Mouse (Mus musculus) heart, embryonic 11.5 days (tissue): ENCODE measurements around the gene Gm7138. TPM values are rescaled to one million over a fixed set of nuclear protein-coding genes. Genes with fewer than 3 reads are reported as not detected.
"Not testable (repeated sequence)": the region's sequence is repeated elsewhere in the genome, so short reads cannot be mapped to it uniquely, and the experiment has no call there.

Source experiments
- ATAC-seq: fragments of 200-750 bp; cut with Nextera tagmentation; replicated peaks from 2 replicates; pipeline ENCODE4 v1.8.0; 2017; ENCODE audit warnings: moderate library complexity; ENCODE audit not compliant: insufficient number of reproducible peaks, low FRiP score, low TSS enrichment
- H3K27ac ChIP-seq: fragments of 300-500 bp; sonication (generic); 2 replicates; pipeline ENCODE4 v1.5.1; 2014; ENCODE audit warnings: mild to moderate bottlenecking, low read depth, low read length
- H3K27me3 ChIP-seq: fragments of 300-500 bp; sonication (generic); 2 replicates; pipeline ENCODE4 v1.6.1; 2014; ENCODE audit warnings: mild to moderate bottlenecking, low read length, mixed read lengths; ENCODE audit not compliant: control insufficient read depth, insufficient read depth
- H3K36me3 ChIP-seq: fragments of 300-500 bp; sonication (generic); 2 replicates; pipeline ENCODE4 v1.6.1; 2014; ENCODE audit warnings: mild to moderate bottlenecking, low read length, moderate library complexity, mixed read lengths; ENCODE audit not compliant: control insufficient read depth, insufficient read depth
- H3K4me1 ChIP-seq: fragments of 300-500 bp; sonication (generic); 2 replicates; pipeline ENCODE4 v1.6.1; 2014; ENCODE audit warnings: low read length; ENCODE audit not compliant: control insufficient read depth, insufficient read depth
- H3K4me2 ChIP-seq: fragments of 300-500 bp; sonication (generic); 2 replicates; pipeline ENCODE4 v1.6.1; 2014; ENCODE audit warnings: mild to moderate bottlenecking, moderate library complexity
- H3K4me3 ChIP-seq: fragments of 300-500 bp; sonication (generic); 2 replicates; pipeline ENCODE4 v1.5.1; 2014; ENCODE audit warnings: low read depth, low read length
- H3K9ac ChIP-seq: fragments of 300-500 bp; sonication (generic); 2 replicates; pipeline ENCODE4 v1.6.1; 2014; ENCODE audit warnings: mild to moderate bottlenecking, low read depth, low read length, moderate library complexity
- H3K9me3 ChIP-seq: fragments of 300-500 bp; sonication (generic); replicated peaks from 2 replicates; pipeline ENCODE4 v1.6.1; 2016; ENCODE audit warnings: low read length; ENCODE audit not compliant: control insufficient read depth
- WGBS: fragments of 180-500 bp; shearing (Covaris S2); extraction: QIAGEN DNeasy Blood & Tissue Kit; methylation state at CpG from one replicate; pipeline ENCODE4 v1.1.7; 2014; ENCODE audit not compliant: insufficient replicate concordance; 5-methylcytosine and 5-hydroxymethylcytosine counted together
- polyA plus RNA-seq: library from polyadenylated mRNA; unstranded; fragments of >200 nt; fragmentation: Nextera tagmentation; extraction: Ambion mirVana; gene quantifications from 2 replicates; pipeline ENCODE4 v1.2.1, GENCODE M21; 2014

Gm7138 gene
- polyA plus RNA-seq, 1 experiment from 2014 or later = not detected

DNA sequence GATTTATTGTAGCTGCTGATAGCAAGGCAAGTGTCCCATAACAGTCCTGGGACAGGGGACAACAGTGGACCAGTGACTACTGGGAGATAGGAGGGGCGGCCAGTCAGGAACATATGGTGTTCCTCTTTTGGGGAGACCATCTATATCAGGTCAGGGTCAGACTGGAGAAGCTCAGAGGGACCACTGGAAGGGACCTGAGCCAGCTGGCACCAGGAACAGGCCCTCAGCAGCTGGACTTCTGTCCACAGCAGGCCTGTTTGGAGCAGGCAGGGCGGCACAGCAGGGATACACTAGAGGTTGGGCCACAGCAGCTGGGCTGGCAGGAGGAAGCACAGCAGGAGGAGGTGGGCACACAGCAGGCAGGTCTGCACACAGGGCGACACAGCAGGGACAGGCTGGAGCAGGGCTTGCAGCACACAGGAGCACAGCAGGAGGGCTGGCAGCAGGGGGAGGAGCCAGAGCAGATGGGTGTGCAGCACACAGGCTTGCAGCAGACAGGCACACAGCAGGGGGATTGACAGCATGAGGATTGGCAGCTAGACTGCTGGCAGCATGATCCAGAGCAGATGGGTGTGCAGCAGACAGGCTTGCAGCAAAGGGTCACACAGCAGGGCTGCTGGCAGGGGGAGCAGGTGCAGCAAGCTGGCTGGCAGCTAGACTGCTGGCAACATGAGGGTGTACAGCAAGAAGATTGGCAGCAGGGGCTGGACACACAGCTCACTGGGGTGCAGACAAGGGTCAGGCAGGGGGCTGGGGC is 21.6 kb upstream of the Gm7138 start:
- H3K4me3 ChIP-seq, H3K4me2 ChIP-seq, H3K9me3 ChIP-seq, H3K27me3 ChIP-seq, H3K27ac ChIP-seq, H3K36me3 ChIP-seq, H3K9ac ChIP-seq, ATAC-seq: not testable (repeated sequence)
- WGBS = 24% methylated on average over 3 of the region's 3 CpGs
- H3K4me1 ChIP-seq = peaks cover 10% of the 10 kb centered on the region

DNA sequence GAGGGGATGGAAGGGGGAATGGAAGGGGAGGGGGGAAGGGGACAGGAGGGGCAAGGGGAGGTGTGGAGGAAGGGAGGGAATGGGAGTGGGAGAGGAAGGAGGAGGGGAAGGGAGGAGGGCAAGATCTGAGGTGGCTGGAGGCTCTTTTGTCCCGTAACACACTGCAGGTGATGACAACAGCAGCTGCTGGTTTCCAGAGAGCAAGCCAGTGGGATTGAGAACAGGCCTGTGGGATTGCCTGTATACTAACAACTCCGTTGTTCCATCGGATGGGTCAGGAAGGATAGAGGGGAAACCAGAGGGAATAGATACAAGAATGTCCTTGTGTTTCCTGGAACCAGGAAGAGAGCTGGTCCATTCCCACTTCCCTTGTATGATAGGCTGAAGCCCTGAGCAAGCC is 20.9 kb upstream of the Gm7138 start:
- WGBS = 9% methylated on average over 3 of the region's 3 CpGs
- Histone ChIP-seq H3K36me3 (no peaks in the 10 kb centered on the region), H3K27me3 (no peaks in the 10 kb centered on the region), H3K9ac (no peak overlapping the region), H3K27ac (no peak overlapping the region), H3K4me1 (peaks cover 10% of the 10 kb centered on the region), H3K4me2 (no peak overlapping the region), H3K4me3 (no peak overlapping the region), H3K9me3 (no peaks in the 10 kb centered on the region)
- ATAC-seq = no peak

DNA sequence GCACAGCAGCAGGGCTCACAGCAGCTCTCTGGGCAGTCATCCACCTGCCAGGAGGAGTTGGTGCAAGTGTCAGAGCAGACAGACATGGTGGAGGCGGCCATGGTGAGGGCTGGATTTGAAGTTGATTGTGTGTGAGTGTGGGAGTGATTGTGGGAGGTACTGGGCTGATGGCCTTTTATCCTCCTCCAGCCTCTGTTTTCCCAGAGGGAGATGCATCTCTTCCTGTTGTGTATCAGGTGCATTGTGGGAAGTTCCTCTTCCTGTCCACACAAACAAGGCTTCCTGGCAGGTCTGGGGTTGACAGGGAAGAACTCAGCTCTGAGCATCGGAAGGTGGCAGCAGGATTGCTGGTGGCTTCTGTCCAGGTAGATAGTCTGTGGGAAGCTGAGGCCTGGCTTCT is 18.2 kb upstream of the Gm7138 start, which contains the start of gene Gm9639:
Gene Gm9639, minus strand, starts transcription at position 101 of the 400 bp plus-strand sequence.
- WGBS = 43% methylated on average over 2 of the region's 2 CpGs
- ATAC-seq = no peak
- Histone ChIP-seq H3K36me3 (no peaks in the 10 kb centered on the region), H3K4me2 (no peak within 1 kb of the TSS), H3K27me3 (no peaks in the 10 kb centered on the region), H3K4me3 (no peak within 1 kb of the TSS), H3K9me3 (no peaks in the 10 kb centered on the region), H3K27ac (no peak within 1 kb of the TSS), H3K9ac (no peak within 1 kb of the TSS), H3K4me1 (peaks cover 10% of the 10 kb centered on the region)

DNA sequence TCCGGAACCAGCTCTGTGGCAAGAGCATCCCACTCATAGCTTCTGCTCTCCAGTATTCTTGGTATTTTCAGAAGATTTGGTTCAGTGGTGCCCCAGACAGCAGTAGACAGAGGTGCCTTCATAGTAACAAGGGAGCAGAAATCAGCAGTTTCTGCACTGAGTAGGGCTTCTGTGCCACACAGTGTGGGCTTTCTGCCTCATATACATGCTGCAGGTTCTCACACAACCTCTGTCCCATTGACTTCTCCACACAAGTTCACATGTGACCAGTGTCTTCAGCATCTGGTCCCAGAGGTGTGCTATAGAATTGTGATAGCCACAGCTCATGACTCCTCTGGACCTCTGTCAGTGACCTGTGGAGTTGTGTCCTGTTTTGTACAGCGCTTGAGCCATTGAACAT is 11.9 kb upstream of the Gm7138 start:
- Histone ChIP-seq H3K36me3 (no peaks in the 10 kb centered on the region), H3K27me3 (no peaks in the 10 kb centered on the region), H3K4me1 (no peaks in the 10 kb centered on the region), H3K4me2 (no peak overlapping the region), H3K27ac (no peak overlapping the region), H3K4me3 (no peak overlapping the region), H3K9me3 (no peaks in the 10 kb centered on the region), H3K9ac (no peak overlapping the region)
- no peak for ATAC-seq
- WGBS = 72% methylated on average over 2 of the region's 2 CpGs

DNA sequence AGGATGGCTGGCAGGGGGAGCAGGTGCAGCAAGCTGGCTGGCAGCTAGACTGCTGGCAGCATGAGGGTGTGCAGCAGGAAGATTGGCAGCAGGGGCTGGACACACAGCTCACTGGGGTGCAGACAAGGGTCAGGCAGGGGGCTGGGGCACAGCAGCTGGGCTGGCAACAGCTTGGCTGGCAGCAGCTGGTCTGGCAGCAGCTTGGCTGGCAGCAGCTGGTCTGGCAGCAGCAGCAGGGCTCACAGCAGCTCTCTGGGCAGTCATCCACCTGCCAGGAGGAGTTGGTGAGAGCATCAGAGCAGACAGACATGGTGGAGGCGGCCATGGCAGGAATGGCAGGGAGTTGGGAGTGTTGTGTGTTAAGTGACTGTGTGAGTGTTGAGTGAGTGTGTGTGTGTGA is 11.1 kb upstream of the Gm7138 start, which contains the start of gene Gm7137:
Gene Gm7137, minus strand, starts transcription at position 325 of the 400 bp plus-strand sequence.
- H3K27ac ChIP-seq, H3K9me3 ChIP-seq, H3K27me3 ChIP-seq, H3K9ac ChIP-seq, H3K36me3 ChIP-seq, H3K4me1 ChIP-seq, H3K4me3 ChIP-seq, H3K4me2 ChIP-seq, ATAC-seq: not testable (repeated sequence)
- WGBS = no CpG with 5 or more reads among the region's 1 CpGs

DNA sequence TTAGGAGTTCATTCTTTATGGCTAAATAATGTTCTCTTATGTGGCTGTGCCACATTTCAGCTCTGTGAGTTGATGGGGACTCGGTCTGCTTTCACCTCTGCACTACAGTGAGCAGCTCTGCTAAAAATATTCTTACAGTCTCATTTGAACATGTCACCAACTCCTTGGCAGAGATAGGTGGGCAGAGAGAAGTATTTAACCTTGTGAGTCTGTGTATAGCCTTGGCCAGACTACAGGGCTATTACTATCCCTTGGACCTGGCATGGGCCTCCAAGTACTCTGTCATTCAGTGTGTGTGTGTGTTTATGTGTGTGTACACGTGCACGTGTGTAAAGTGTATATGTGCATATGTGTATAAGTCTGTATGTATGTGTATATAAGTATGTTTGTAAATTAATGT is 6.7 kb upstream of the Gm7138 start:
- WGBS = 83% methylated on average over 2 of the region's 3 CpGs
- not testable (repeated sequence) for H3K4me1 ChIP-seq, H3K36me3 ChIP-seq, H3K9me3 ChIP-seq, H3K27ac ChIP-seq, H3K27me3 ChIP-seq, H3K4me2 ChIP-seq, H3K4me3 ChIP-seq, ATAC-seq, H3K9ac ChIP-seq

DNA sequence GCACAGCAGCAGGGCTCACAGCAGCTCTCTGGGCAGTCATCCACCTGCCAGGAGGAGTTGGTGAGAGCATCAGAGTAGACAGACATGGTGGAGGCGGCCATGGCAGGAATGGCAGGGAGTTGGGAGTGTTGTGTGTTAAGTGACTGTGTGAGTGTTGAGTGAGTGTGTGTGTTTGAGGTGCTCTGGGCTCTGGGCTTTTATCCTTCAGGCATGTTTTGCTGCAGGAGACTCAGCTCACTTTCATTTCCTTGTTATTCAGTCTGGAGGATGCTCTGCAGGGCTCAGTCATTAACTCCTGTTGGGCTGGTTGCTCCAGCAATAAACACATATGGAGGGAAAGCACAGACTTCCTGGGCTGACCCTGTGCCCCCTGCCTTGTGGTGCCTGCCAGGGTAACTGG is 5.7 kb upstream of the Gm7138 start, which contains the start of gene Gm3250:
Gene Gm3250, minus strand, starts transcription at position 101 of the 400 bp plus-strand sequence.
- H3K27ac ChIP-seq, ATAC-seq, H3K4me2 ChIP-seq, H3K27me3 ChIP-seq, H3K9ac ChIP-seq, H3K36me3 ChIP-seq, H3K4me1 ChIP-seq, H3K9me3 ChIP-seq, H3K4me3 ChIP-seq: not testable (repeated sequence)
- 43% methylated on average over 1 of the region's 1 CpGs for WGBS

DNA sequence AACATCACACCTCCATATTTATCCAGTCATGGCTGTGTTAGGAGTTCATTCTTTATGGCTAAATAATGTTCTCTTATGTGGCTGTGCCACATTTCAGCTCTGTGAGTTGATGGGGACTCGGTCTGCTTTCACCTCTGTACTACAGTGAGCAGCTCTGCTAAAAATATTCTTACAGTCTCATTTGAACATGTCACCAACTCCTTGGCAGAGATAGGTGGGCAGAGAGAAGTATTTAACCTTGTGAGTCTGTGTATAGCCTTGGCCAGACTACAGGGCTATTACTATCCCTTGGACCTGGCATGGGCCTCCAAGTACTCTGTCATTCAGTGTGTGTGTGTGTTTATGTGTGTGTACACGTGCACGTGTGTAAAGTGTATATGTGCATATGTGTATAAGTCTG is 4.6 kb downstream of the Gm7138 start:
- H3K9me3 ChIP-seq, H3K4me1 ChIP-seq, ATAC-seq, H3K36me3 ChIP-seq, H3K9ac ChIP-seq, H3K27me3 ChIP-seq, H3K4me3 ChIP-seq, H3K27ac ChIP-seq, H3K4me2 ChIP-seq: not testable (repeated sequence)
- WGBS = 43% methylated on average over 1 of the region's 3 CpGs

DNA sequence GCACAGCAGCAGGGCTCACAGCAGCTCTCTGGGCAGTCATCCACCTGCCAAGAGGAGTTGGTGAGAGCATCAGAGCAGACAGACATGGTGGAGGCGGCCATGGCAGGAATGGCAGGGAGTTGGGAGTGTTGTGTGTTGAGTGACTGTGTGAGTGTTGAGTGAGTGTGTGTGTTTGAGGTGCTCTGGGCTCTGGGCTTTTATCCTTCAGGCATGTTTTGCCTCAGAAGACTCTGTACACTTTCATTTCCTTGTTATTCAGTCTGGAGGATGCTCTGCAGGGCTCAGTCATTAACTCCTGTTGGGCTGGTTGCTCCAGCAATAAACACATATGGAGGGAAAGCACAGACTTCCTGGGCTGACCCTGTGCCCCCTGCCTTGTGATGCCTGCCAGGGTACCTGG is 5.5 kb downstream of the Gm7138 start, which contains the start of gene Gm3238:
Gene Gm3238, minus strand, starts transcription at position 101 of the 400 bp plus-strand sequence.
- not testable (repeated sequence) for H3K9ac ChIP-seq, H3K4me2 ChIP-seq, H3K9me3 ChIP-seq, H3K4me3 ChIP-seq, H3K36me3 ChIP-seq, H3K27ac ChIP-seq, H3K27me3 ChIP-seq, ATAC-seq, H3K4me1 ChIP-seq
- 50% methylated on average over 1 of the region's 1 CpGs for WGBS
